Mouse (Mus musculus): ENCODE data around the gene Mmp23. TPM values are rescaled to one million over a fixed set of nuclear protein-coding genes. Genes with fewer than 3 reads are reported as not detected.

Gene Mmp23
- polyA plus RNA-seq, 1 experiment from 2014 or later, result 1.6 TPM

DNA sequence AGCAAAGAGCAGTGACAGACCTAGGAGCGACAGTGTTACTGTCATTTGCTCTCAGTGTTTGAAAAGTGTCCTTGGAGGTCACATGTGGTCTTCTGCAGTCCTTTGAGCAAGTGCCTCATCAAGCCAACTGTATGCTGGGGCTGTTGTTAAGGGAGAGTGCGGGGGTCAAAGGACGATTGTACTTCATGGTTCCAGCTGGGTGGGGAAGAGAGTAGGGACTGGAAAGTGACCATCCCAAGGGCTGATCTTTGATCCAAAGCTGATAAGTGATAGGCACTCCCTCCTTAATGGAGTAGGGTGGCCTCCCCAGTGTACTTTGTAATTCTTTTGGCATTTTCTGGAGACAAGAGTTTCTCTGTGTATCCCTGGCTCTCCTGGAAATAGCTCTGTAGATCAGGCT lies 41.3 kb downstream of the Mmp23 start:
- Histone ChIP-seq H3K4me3 (no peak overlapping the region), H3K9me3 (replicated peaks) (no peaks in the 10 kb centered on the region), H3K4me1 (no peaks in the 10 kb centered on the region), H3K27me3 (no peaks in the 10 kb centered on the region), H3K9ac (no peak overlapping the region), H3K27ac (no peak overlapping the region), H3K4me2 (no peak overlapping the region), H3K36me3 (ENCODE audit: poor library complexity, severe bottlenecking) (peaks cover 67% of the 10 kb centered on the region)
- no peak for ATAC-seq
- 90% methylated on average over 3 of the region's 3 CpGs for WGBS

DNA sequence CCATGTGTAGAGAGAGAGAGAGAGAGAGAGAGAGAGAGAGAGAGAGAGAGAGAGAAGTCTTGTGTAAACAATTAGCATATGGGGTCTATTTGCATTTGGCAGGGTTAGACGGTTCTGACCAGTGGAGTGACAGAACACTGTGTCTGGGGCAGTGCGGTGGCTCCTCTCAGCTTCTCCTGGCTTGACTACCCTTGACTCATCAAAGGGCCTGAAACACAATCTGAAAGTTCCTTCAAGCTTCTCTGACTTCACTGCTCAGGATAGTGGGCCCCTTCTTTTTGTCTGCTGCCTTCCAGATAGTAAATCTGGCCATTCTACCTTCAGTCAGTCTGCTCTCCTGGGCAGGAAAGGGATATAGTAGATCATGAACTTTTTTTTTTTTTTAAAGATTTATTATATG lies 46.4 kb downstream of the Mmp23 start:
- no peak overlapping the region for H3K4me2 ChIP-seq
- whole genome bisulfite sequencing, result 84% methylated on average over 2 of the region's 2 CpGs
- no peak overlapping the region for H3K9ac ChIP-seq
- peaks cover 43% of the 10 kb centered on the region for H3K36me3 ChIP-seq (ENCODE audit: poor library complexity, severe bottlenecking)
- H3K4me3 ChIP-seq, result no peak overlapping the region
- no peak overlapping the region for H3K27ac ChIP-seq
- H3K9me3 ChIP-seq (replicated peaks), result no peaks in the 10 kb centered on the region
- ATAC-seq, result no peak
- H3K27me3 ChIP-seq, result no peaks in the 10 kb centered on the region
- H3K4me1 ChIP-seq, result peaks cover 12% of the 10 kb centered on the region

DNA sequence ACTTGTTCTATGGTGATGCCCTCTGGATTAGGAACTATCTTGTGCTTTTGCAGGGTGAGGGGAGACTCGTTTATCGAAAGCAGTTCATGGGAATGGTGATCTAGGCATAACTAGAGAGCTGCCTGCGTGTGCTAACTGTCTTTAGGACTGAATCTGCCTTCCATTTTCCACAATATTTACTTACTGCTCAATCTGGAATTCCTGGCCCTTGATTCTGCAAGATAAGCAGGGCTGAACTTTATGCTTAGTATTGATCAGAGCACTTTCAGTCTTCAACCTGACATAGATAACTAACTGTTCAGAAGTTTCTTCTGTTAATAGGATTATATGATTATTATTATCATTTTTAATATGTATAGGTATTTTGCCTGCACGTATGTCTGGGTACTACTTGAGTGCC lies 48.1 kb downstream of the Mmp23 start:
- Histone ChIP-seq H3K36me3 (ENCODE audit: poor library complexity, severe bottlenecking) (peaks cover 29% of the 10 kb centered on the region), H3K4me3 (no peak overlapping the region), H3K27ac (no peak overlapping the region), H3K27me3 (no peaks in the 10 kb centered on the region), H3K9ac (no peak overlapping the region), H3K9me3 (replicated peaks) (no peaks in the 10 kb centered on the region), H3K4me2 (no peak overlapping the region), H3K4me1 (peaks cover 17% of the 10 kb centered on the region)
- ATAC-seq, result no peak
- WGBS, result 96% methylated on average over 4 of the region's 4 CpGs

DNA sequence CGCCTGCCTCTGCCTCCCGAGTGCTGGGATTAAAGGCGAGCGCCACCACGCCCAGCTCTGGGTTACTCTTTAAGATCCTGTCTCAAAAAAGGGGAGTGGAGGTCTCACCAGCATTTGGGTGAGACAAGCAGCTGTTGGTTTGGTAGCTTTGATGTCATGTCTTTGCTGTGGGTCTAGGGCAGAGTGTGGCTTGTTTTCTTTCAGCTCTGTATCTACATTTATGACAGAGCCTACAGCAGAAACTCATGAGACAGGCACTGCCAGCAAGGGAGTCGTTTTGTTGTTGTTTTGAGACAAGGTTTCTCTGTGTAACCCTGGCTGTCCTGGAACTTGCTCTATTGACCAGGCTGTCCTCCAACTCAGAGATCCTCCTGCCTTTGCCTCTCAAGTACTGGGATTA lies 49.4 kb downstream of the Mmp23 start:
- ATAC-seq, result no peak
- H3K27me3 ChIP-seq, result no peaks in the 10 kb centered on the region
- WGBS, result 89% methylated on average over 6 of the region's 6 CpGs

DNA sequence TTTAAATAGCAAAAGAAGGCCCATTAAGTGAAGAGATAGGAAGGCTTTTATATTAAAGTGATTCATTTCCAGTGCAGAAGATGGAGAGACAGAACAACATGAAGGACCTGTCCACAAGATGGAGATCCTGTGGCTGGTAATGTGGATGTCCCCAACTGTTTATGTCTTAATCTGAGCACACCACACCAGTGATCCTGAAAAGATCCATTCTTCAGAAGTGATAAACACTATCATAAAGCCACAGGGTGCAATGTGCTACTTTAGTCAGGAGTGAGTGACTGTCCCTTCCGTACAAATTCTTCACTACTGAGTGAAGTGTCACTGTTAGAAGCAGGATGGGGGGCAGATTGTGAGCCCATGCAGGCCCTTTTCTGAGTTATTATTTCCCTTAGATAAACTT lies 50.4 kb downstream of the Mmp23 start:
- no peak overlapping the region for H3K27ac ChIP-seq
- H3K4me1 ChIP-seq, result peaks cover 17% of the 10 kb centered on the region
- peak overlapping the region; percentile 97; the same call in 1 of the 2 replicates for H3K9ac ChIP-seq
- no peak for ATAC-seq
- H3K4me3 ChIP-seq, result peak overlapping the region; percentile 96
- peak overlapping the region; percentile 92 for H3K4me2 ChIP-seq
- no peaks in the 10 kb centered on the region for H3K9me3 ChIP-seq (replicated peaks)
- 97% methylated on average over 1 of the region's 1 CpGs for WGBS
- H3K36me3 ChIP-seq (ENCODE audit: poor library complexity, severe bottlenecking), result peaks cover 24% of the 10 kb centered on the region; the same call in 1 of the 2 replicates
- H3K27me3 ChIP-seq, result no peaks in the 10 kb centered on the region

More for the DNA sequence above, 49.4 kb downstream of the Mmp23 start:
- Histone ChIP-seq H3K9ac (no peak overlapping the region), H3K4me1 (peaks cover 17% of the 10 kb centered on the region), H3K36me3 (ENCODE audit: poor library complexity, severe bottlenecking) (peaks cover 24% of the 10 kb centered on the region; the same call in 1 of the 2 replicates), H3K27ac (no peak overlapping the region), H3K4me2 (no peak overlapping the region), H3K4me3 (no peak overlapping the region), H3K9me3 (replicated peaks) (no peaks in the 10 kb centered on the region)

DNA sequence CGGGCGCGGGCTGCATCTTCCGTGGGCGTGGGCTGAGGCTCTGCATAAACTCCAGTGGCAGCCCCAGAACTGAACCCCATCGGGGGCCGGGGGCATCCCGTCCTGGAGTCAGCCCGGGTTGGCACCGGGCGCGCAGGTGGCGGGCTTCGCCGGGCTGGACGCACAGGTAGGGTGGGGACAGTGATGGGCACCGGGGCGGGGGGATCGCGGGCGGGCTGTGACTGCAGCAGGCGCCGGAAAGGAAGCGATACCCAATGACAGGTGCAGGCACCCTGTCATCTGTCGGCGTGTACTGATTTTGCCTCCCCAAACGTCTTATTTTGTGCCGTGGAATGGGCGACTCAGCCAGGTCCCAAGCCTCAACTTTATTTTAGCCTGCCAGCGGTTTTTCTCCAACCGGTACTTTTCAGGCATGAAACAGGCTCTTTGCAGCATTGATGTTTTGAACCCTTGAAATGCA lies 51.2 kb downstream of the Mmp23 start:
- no peaks in the 10 kb centered on the region for H3K27me3 ChIP-seq
- WGBS, result 3% methylated on average over 24 of the region's 31 CpGs
- peak overlapping the region; percentile 97 for H3K9ac ChIP-seq
- H3K4me1 ChIP-seq, result peaks cover 17% of the 10 kb centered on the region
- H3K9me3 ChIP-seq (replicated peaks), result no peaks in the 10 kb centered on the region
- H3K36me3 ChIP-seq (ENCODE audit: poor library complexity, severe bottlenecking), result peaks cover 24% of the 10 kb centered on the region; the same call in 1 of the 2 replicates
- H3K4me3 ChIP-seq, result peak overlapping the region; percentile 96
- H3K4me2 ChIP-seq, result peak overlapping the region; percentile 92
- ATAC-seq, result no peak
- peak overlapping the region; percentile 99 for H3K27ac ChIP-seq

DNA sequence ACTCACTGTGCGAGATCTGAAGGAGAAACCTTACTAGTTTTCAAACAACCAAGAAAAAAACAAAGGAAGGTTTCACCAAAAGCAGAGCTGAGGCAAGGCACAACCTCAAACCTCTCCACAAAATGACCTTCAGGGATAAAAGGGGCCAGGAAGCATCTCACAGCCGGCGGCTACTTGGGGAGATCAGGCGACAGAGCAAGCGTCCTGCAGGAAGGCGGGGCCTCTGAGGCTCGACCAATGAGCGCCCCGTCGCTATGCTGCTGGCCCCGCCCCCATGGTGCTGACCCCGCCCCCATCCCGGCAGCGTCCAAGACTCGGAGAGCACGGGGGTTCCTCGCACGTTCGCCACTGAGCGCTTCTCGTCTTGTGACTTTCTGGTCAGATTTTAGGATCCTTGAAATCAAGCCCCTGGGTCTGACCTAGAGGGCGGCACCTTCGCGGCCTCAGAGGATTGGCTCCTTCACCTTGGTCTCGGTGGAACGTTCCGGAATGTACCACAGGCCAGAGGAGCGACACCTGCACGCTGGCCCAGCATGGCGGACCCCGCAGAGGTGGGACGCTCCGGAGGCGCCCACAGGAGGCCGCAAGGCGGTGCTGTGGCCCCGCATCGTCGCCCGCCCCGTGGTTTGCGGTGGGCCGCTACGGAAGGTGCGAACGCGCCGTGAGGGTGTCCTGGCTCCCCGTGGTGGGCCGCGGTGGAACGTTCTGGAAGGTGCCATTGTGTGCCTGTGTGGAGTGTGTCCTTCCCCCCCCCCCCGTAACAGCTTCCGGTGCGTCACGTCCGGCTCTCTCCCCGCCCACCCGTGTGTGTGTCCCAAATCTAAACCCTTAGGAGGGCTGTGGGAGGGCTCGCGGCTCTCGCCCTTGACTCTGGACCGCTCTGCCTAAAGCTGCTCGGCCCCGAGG lies 51.8 kb downstream of the Mmp23 start, which contains the start of gene Slc35e2:
Slc35e2 (plus strand) TSS at position 326 of the 906 bp plus-strand sequence.
- peak within 1 kb of the TSS; percentile 96 for H3K4me3 ChIP-seq
- H3K9me3 ChIP-seq (replicated peaks), result no peaks in the 10 kb centered on the region
- 0 out of 2 replicates have a peak, but pooled peaks cover 3% of the 10 kb centered on the region for H3K27me3 ChIP-seq
- H3K27ac ChIP-seq, result peak within 1 kb of the TSS; percentile 99
- peaks cover 17% of the 10 kb centered on the region for H3K4me1 ChIP-seq
- under 1% methylated on average over 53 of the region's 65 CpGs for WGBS
- H3K36me3 ChIP-seq (ENCODE audit: poor library complexity, severe bottlenecking), result peaks cover 19% of the 10 kb centered on the region; the same call in 1 of the 2 replicates
- H3K9ac ChIP-seq, result peak within 1 kb of the TSS; percentile 97
- peak; percentile 96 for ATAC-seq
- H3K4me2 ChIP-seq, result peak within 1 kb of the TSS; percentile 92

Other genes starting within 250 kb of the Mmp23 start
- gene Cfap74, start 244.2 kb downstream of the Mmp23 start, polyA plus RNA-seq (2015; fragmentation: Nextera tagmentation; extraction: Ambion mirVana), result 4.3 and 4.9 TPM in 2 replicates
- gene Tmem52, start 184.3 kb downstream of the Mmp23 start, polyA plus RNA-seq (2015; fragmentation: Nextera tagmentation; extraction: Ambion mirVana), result 0.18 TPM in 1 of 2 replicates, not detected in the other
- 937 and 949 TPM in 2 replicates for gene Gnb1, start 162.0 kb downstream of the Mmp23 start, polyA plus RNA-seq (2015; fragmentation: Nextera tagmentation; extraction: Ambion mirVana)
- 88.7 and 91.9 TPM in 2 replicates for gene Nadk, start 91.0 kb downstream of the Mmp23 start, polyA plus RNA-seq (2015; fragmentation: Nextera tagmentation; extraction: Ambion mirVana)
- gene Slc35e2, start 52.0 kb downstream of the Mmp23 start, polyA plus RNA-seq (2015; fragmentation: Nextera tagmentation; extraction: Ambion mirVana), result 10.6 and 10.7 TPM in 2 replicates
- gene Cdk11b, start 28.5 kb downstream of the Mmp23 start, polyA plus RNA-seq (2015; fragmentation: Nextera tagmentation; extraction: Ambion mirVana), result 75.5 and 77.9 TPM in 2 replicates
- gene Gm10563, start 8.0 kb downstream of the Mmp23 start, polyA plus RNA-seq (2015; fragmentation: Nextera tagmentation; extraction: Ambion mirVana), result not detected in 2 replicates
- 29.8 and 35.2 TPM in 2 replicates for gene Mib2, start 15.8 kb upstream of the Mmp23 start, polyA plus RNA-seq (2015; fragmentation: Nextera tagmentation; extraction: Ambion mirVana)
- gene Fndc10, start 41.0 kb upstream of the Mmp23 start, polyA plus RNA-seq (2015; fragmentation: Nextera tagmentation; extraction: Ambion mirVana), result 1.9 and 2.3 TPM in 2 replicates
- 160 and 162 TPM in 2 replicates for gene Ssu72, start 51.4 kb upstream of the Mmp23 start, polyA plus RNA-seq (2015; fragmentation: Nextera tagmentation; extraction: Ambion mirVana)
- gene Tmem240, start 81.4 kb upstream of the Mmp23 start, polyA plus RNA-seq (2015; fragmentation: Nextera tagmentation; extraction: Ambion mirVana), result 1.9 and 2.4 TPM in 2 replicates
- gene Atad3a, start 107.7 kb upstream of the Mmp23 start, polyA plus RNA-seq (2015; fragmentation: Nextera tagmentation; extraction: Ambion mirVana), result 79.2 and 93.3 TPM in 2 replicates
- gene Vwa1, start 121.3 kb upstream of the Mmp23 start, polyA plus RNA-seq (2015; fragmentation: Nextera tagmentation; extraction: Ambion mirVana), result 15.1 and 15.3 TPM in 2 replicates
- 0.20 and 0.45 TPM in 2 replicates for gene Tmem88b, start 132.5 kb upstream of the Mmp23 start, polyA plus RNA-seq (2015; fragmentation: Nextera tagmentation; extraction: Ambion mirVana)
- gene Ankrd65, start 137.1 kb upstream of the Mmp23 start, polyA plus RNA-seq (2015; fragmentation: Nextera tagmentation; extraction: Ambion mirVana), result 0.18 TPM in 1 of 2 replicates, not detected in the other
- 251 and 266 TPM in 2 replicates for gene Mrpl20, start 149.5 kb upstream of the Mmp23 start, polyA plus RNA-seq (2015; fragmentation: Nextera tagmentation; extraction: Ambion mirVana)
- gene Ccnl2, start 159.1 kb upstream of the Mmp23 start, polyA plus RNA-seq (2015; fragmentation: Nextera tagmentation; extraction: Ambion mirVana), result 166 and 179 TPM in 2 replicates
- gene Aurkaip1, start 177.9 kb upstream of the Mmp23 start, polyA plus RNA-seq (2015; fragmentation: Nextera tagmentation; extraction: Ambion mirVana), result 147 and 151 TPM in 2 replicates
- gene Mxra8, start 186.3 kb upstream of the Mmp23 start, polyA plus RNA-seq (2015; fragmentation: Nextera tagmentation; extraction: Ambion mirVana), result 15.6 and 17.1 TPM in 2 replicates
- 7.2 and 7.6 TPM in 2 replicates for gene Dvl1, start 194.0 kb upstream of the Mmp23 start, polyA plus RNA-seq (2015; fragmentation: Nextera tagmentation; extraction: Ambion mirVana)
- gene Tas1r3, start 210.0 kb upstream of the Mmp23 start, polyA plus RNA-seq (2015; fragmentation: Nextera tagmentation; extraction: Ambion mirVana), result 0.58 and 0.72 TPM in 2 replicates
- 19.1 and 22.3 TPM in 2 replicates for gene Cptp, start 216.1 kb upstream of the Mmp23 start, polyA plus RNA-seq (2015; fragmentation: Nextera tagmentation; extraction: Ambion mirVana)
- gene Ints11, start 216.2 kb upstream of the Mmp23 start, polyA plus RNA-seq (2015; fragmentation: Nextera tagmentation; extraction: Ambion mirVana), result 96.2 and 106 TPM in 2 replicates
- gene Pusl1, start 238.4 kb upstream of the Mmp23 start, polyA plus RNA-seq (2015; fragmentation: Nextera tagmentation; extraction: Ambion mirVana), result 46.5 and 54.2 TPM in 2 replicates
- 51.0 and 56.7 TPM in 2 replicates for gene Acap3, start 238.4 kb upstream of the Mmp23 start, polyA plus RNA-seq (2015; fragmentation: Nextera tagmentation; extraction: Ambion mirVana)